Mouse (Mus musculus) hindbrain, embryonic 15.5 days (tissue): Measurements from ENCODE around the gene Ubtf. TPM values are rescaled to one million over a fixed set of nuclear protein-coding genes. Genes with fewer than 3 reads are reported as not detected.

Experiments used
- ATAC-seq: fragments of 200-750 bp; cut with Nextera tagmentation; 2 replicates; pipeline ENCODE4 v1.8.0; 2017; ENCODE audit warnings: low read depth, moderate number of reproducible peaks, moderate TSS enrichment; ENCODE audit not compliant: low FRiP score
- H3K27ac ChIP-seq: fragments of 300-500 bp; sonication (generic); replicated peaks from 2 replicates; pipeline ENCODE4 v1.5.1; 2015; ENCODE audit warnings: mild to moderate bottlenecking, inconsistent platforms
- H3K27me3 ChIP-seq: fragments of 300-500 bp; sonication (generic); 2 replicates; pipeline ENCODE4 v1.6.1; 2015; ENCODE audit warnings: control low read depth, inconsistent platforms
- H3K36me3 ChIP-seq: fragments of 300-500 bp; sonication (generic); 2 replicates; pipeline ENCODE4 v1.6.1; 2015; ENCODE audit warnings: control low read depth, inconsistent platforms
- H3K4me1 ChIP-seq: fragments of 300-500 bp; sonication (generic); replicated peaks from 2 replicates; pipeline ENCODE4 v1.6.1; 2015; ENCODE audit warnings: control low read depth, inconsistent platforms
- H3K4me2 ChIP-seq: fragments of 300-500 bp; sonication (generic); 2 replicates; pipeline ENCODE4 v1.6.1; 2015; ENCODE audit warnings: moderate library complexity, mild to moderate bottlenecking, inconsistent platforms
- H3K4me3 ChIP-seq: fragments of 300-500 bp; sonication (generic); 2 replicates; pipeline ENCODE4 v1.5.1; 2015; ENCODE audit warnings: mild to moderate bottlenecking, inconsistent platforms
- H3K9ac ChIP-seq: fragments of 300-500 bp; sonication (generic); 2 replicates; pipeline ENCODE4 v1.6.1; 2015; ENCODE audit warnings: inconsistent platforms
- H3K9me3 ChIP-seq: fragments of 300-500 bp; sonication (generic); 2 replicates; pipeline ENCODE4 v1.6.1; 2016; ENCODE audit warnings: control low read depth, inconsistent platforms
- WGBS: fragments of 180-500 bp; shearing (Covaris S2); methylation state at CpG from one replicate; pipeline ENCODE4 v1.1.7; 2015; 5-methylcytosine and 5-hydroxymethylcytosine counted together
- polyA plus RNA-seq: library from polyadenylated mRNA; unstranded; fragments of >200 nt; fragmentation: Nextera tagmentation; extraction: Ambion mirVana; gene quantifications from 2 replicates; pipeline ENCODE4 v1.2.1, GENCODE M21; 2015

Ubtf gene
- polyA plus RNA-seq, 1 experiment from 2014 or later, result 85.0 TPM

GRCm38 (mm10) chr11:102327839-102328238 is 8.3 kb upstream of the Ubtf start:
- no peaks in the 10 kb centered on the region for H3K4me1 ChIP-seq
- no peak overlapping the region for H3K27ac ChIP-seq
- ATAC-seq, result no peak
- WGBS, result 81% methylated on average over 7 of the region's 7 CpGs
- no peak overlapping the region for H3K4me3 ChIP-seq
- no peak overlapping the region for H3K9ac ChIP-seq
- no peaks in the 10 kb centered on the region for H3K9me3 ChIP-seq
- no peak overlapping the region for H3K4me2 ChIP-seq
- no peaks in the 10 kb centered on the region for H3K36me3 ChIP-seq
- no peaks in the 10 kb centered on the region for H3K27me3 ChIP-seq

- H3K4me2 ChIP-seq, result no peak overlapping the region
- no peak overlapping the region for H3K27ac ChIP-seq
- ATAC-seq, result no peak
- no peaks in the 10 kb centered on the region for H3K9me3 ChIP-seq
- H3K27me3 ChIP-seq, result no peaks in the 10 kb centered on the region
- H3K4me3 ChIP-seq, result no peak overlapping the region
- 65% methylated on average over 5 of the region's 5 CpGs for WGBS
- H3K9ac ChIP-seq, result no peak overlapping the region
- H3K4me1 ChIP-seq, result no peaks in the 10 kb centered on the region
- no peaks in the 10 kb centered on the region for H3K36me3 ChIP-seq
Observed at GRCm38 (mm10) chr11:102327250-102327649, 7.7 kb upstream of the Ubtf start.

GRCm38 (mm10) chr11:102323516-102323915 is 4.0 kb upstream of the Ubtf start:
- Histone ChIP-seq H3K9me3 (no peaks in the 10 kb centered on the region), H3K27ac (no peak overlapping the region), H3K4me2 (no peak overlapping the region), H3K4me3 (no peak overlapping the region), H3K27me3 (no peaks in the 10 kb centered on the region), H3K9ac (no peak overlapping the region), H3K4me1 (peaks cover 12% of the 10 kb centered on the region), H3K36me3 (no peaks in the 10 kb centered on the region)
- ATAC-seq, result no peak
- WGBS, result 92% methylated on average over 1 of the region's 1 CpGs

GRCm38 (mm10) chr11:102321931-102322330 is 2.4 kb upstream of the Ubtf start:
- Histone ChIP-seq H3K4me2 (no peak overlapping the region), H3K4me1 (peaks cover 12% of the 10 kb centered on the region), H3K4me3 (no peak overlapping the region), H3K27ac (no peak overlapping the region), H3K27me3 (no peaks in the 10 kb centered on the region), H3K9ac (no peak overlapping the region), H3K9me3 (no peaks in the 10 kb centered on the region), H3K36me3 (no peaks in the 10 kb centered on the region)
- ATAC-seq, result no peak
- 80% methylated on average over 6 of the region's 6 CpGs for WGBS

- H3K4me1 ChIP-seq, result peaks cover 21% of the 10 kb centered on the region
- peak overlapping the region; percentile 96 for H3K4me2 ChIP-seq
- H3K27me3 ChIP-seq, result no peaks in the 10 kb centered on the region
- 4% methylated on average over 10 of the region's 10 CpGs for WGBS
- H3K4me3 ChIP-seq, result peak overlapping the region; percentile 72
- peak overlapping the region; percentile 62 for H3K9ac ChIP-seq
- H3K36me3 ChIP-seq, result no peaks in the 10 kb centered on the region
- H3K27ac ChIP-seq, result peak overlapping the region; percentile 99
- no peaks in the 10 kb centered on the region for H3K9me3 ChIP-seq
- peak; percentile 16; the same call in 1 of the 2 replicates for ATAC-seq
Observed at GRCm38 (mm10) chr11:102320686-102321005, 1.1 kb upstream of the Ubtf start.

GRCm38 (mm10) chr11:102319941-102320685 is 571 bp upstream of the Ubtf start:
- ATAC-seq, result peak; percentile 65; the same call in 1 of the 2 replicates
- H3K4me3 ChIP-seq, result peak overlapping the region; percentile 72
- H3K36me3 ChIP-seq, result no peaks in the 10 kb centered on the region
- H3K9ac ChIP-seq, result peak overlapping the region; percentile 92
- H3K4me1 ChIP-seq, result peaks cover 25% of the 10 kb centered on the region
- peak overlapping the region; percentile 96 for H3K4me2 ChIP-seq
- H3K9me3 ChIP-seq, result no peaks in the 10 kb centered on the region
- peak overlapping the region; percentile 99 for H3K27ac ChIP-seq
- under 1% methylated on average over 38 of the region's 38 CpGs for WGBS
- H3K27me3 ChIP-seq, result no peaks in the 10 kb centered on the region

GRCm38 (mm10) chr11:102318576-102319409 is 749 bp downstream of the Ubtf start:
- H3K9me3 ChIP-seq, result no peaks in the 10 kb centered on the region
- H3K4me1 ChIP-seq, result peaks cover 25% of the 10 kb centered on the region
- WGBS, result under 1% methylated on average over 72 of the region's 84 CpGs
- H3K4me2 ChIP-seq, result peak overlapping the region; percentile 96
- no peaks in the 10 kb centered on the region for H3K27me3 ChIP-seq
- H3K9ac ChIP-seq, result peak overlapping the region; percentile 92
- peak overlapping the region; percentile 72 for H3K4me3 ChIP-seq
- H3K27ac ChIP-seq, result peak overlapping the region; percentile 99
- no peak for ATAC-seq
- H3K36me3 ChIP-seq, result peaks cover 10% of the 10 kb centered on the region

- Histone ChIP-seq H3K4me1 (peaks cover 25% of the 10 kb centered on the region), H3K9ac (peak overlapping the region; percentile 92), H3K27me3 (no peaks in the 10 kb centered on the region), H3K4me2 (peak overlapping the region; percentile 96), H3K27ac (peak overlapping the region; percentile 99), H3K4me3 (peak overlapping the region; percentile 72), H3K9me3 (no peaks in the 10 kb centered on the region), H3K36me3 (peaks cover 16% of the 10 kb centered on the region)
- WGBS, result under 1% methylated on average over 35 of the region's 77 CpGs
- ATAC-seq, result peak; percentile 31
Observed at GRCm38 (mm10) chr11:102317901-102318575, 1.5 kb downstream of the Ubtf start.

GRCm38 (mm10) chr11:102317298-102317900 is 2.1 kb downstream of the Ubtf start:
- under 1% methylated on average over 53 of the region's 87 CpGs for WGBS
- ATAC-seq, result 0 out of 2 replicates have a peak, but pooled peaks have one; percentile 4
- peak overlapping the region; percentile 92 for H3K9ac ChIP-seq
- peak overlapping the region; percentile 72 for H3K4me3 ChIP-seq
- peak overlapping the region; percentile 99 for H3K27ac ChIP-seq
- peaks cover 25% of the 10 kb centered on the region for H3K4me1 ChIP-seq
- H3K36me3 ChIP-seq, result peaks cover 23% of the 10 kb centered on the region
- H3K4me2 ChIP-seq, result peak overlapping the region; percentile 96
- H3K27me3 ChIP-seq, result no peaks in the 10 kb centered on the region
- no peaks in the 10 kb centered on the region for H3K9me3 ChIP-seq

- peak; percentile 40 for ATAC-seq
- Histone ChIP-seq H3K9me3 (no peaks in the 10 kb centered on the region), H3K4me3 (peak overlapping the region; percentile 72), H3K4me2 (peak overlapping the region; percentile 96), H3K9ac (peak overlapping the region; percentile 92), H3K4me1 (peaks cover 25% of the 10 kb centered on the region), H3K27ac (peak overlapping the region; percentile 99), H3K27me3 (no peaks in the 10 kb centered on the region), H3K36me3 (peaks cover 29% of the 10 kb centered on the region)
- WGBS, result under 1% methylated on average over 60 of the region's 80 CpGs
Observed at GRCm38 (mm10) chr11:102316572-102317297, 2.8 kb downstream of the Ubtf start.
